Mouse (Mus musculus) liver, embryonic 11.5 days (tissue): ENCODE results near the gene Pax7. TPM values are rescaled to one million over a fixed set of nuclear protein-coding genes. Genes with fewer than 3 reads are reported as not detected.

ENCODE experiments used
- ATAC-seq: fragments of 200-750 bp; cut with Nextera tagmentation; replicated peaks from 2 replicates; pipeline ENCODE4 v1.8.0; 2017; ENCODE audit warnings: moderate number of reproducible peaks, mild to moderate bottlenecking, moderate TSS enrichment, moderate library complexity; ENCODE audit not compliant: low FRiP score
- DNase-seq: peaks from one replicate; pipeline ENCODE4 v3.0.0-alpha.2; 2017; ENCODE audit warnings: low spot score
- H3K27ac ChIP-seq: fragments of 300-500 bp; sonication (generic); 2 replicates; pipeline ENCODE4 v1.5.1; 2014; ENCODE audit warnings: mild to moderate bottlenecking, low read depth, low read length, control low read depth
- H3K27me3 ChIP-seq: fragments of 300-500 bp; sonication (generic); replicated peaks from 2 replicates; pipeline ENCODE4 v1.6.1; 2014; ENCODE audit warnings: low read length, mixed read lengths; ENCODE audit not compliant: control insufficient read depth, insufficient read depth
- H3K36me3 ChIP-seq: fragments of 300-500 bp; sonication (generic); 2 replicates; pipeline ENCODE4 v1.6.1; 2014; ENCODE audit warnings: mild to moderate bottlenecking, low read length, moderate library complexity, mixed read lengths; ENCODE audit not compliant: control insufficient read depth, insufficient read depth
- H3K4me1 ChIP-seq: fragments of 300-500 bp; sonication (generic); replicated peaks from 2 replicates; pipeline ENCODE4 v1.6.1; 2014; ENCODE audit warnings: low read length, mixed read lengths; ENCODE audit not compliant: control insufficient read depth, insufficient read depth
- H3K4me2 ChIP-seq: fragments of 300-500 bp; sonication (generic); 2 replicates; pipeline ENCODE4 v1.6.1; 2014; ENCODE audit warnings: mild to moderate bottlenecking, control low read depth, moderate library complexity
- H3K4me3 ChIP-seq: fragments of 300-500 bp; sonication (generic); 2 replicates; pipeline ENCODE4 v1.5.1; 2014; ENCODE audit warnings: low read depth, low read length, control low read depth
- H3K9ac ChIP-seq: fragments of 300-500 bp; sonication (generic); 2 replicates; pipeline ENCODE4 v1.6.1; 2014; ENCODE audit warnings: low read depth, low read length, control low read depth
- H3K9me3 ChIP-seq: fragments of 300-500 bp; sonication (generic); 2 replicates; pipeline ENCODE4 v1.6.1; 2016; ENCODE audit warnings: low read length, inconsistent platforms, mixed read lengths; ENCODE audit not compliant: control insufficient read depth
- WGBS: fragments of 180-500 bp; shearing (Covaris S2); extraction: QIAGEN DNeasy Blood & Tissue Kit; methylation state at CpG from one replicate; pipeline ENCODE4 v1.1.7; 2014; 5-methylcytosine and 5-hydroxymethylcytosine counted together
- polyA plus RNA-seq: library from polyadenylated mRNA; unstranded; fragments of >200 nt; fragmentation: Nextera tagmentation; extraction: Ambion mirVana; gene quantifications from 2 replicates; pipeline ENCODE4 v1.2.1, GENCODE M21; 2014

The Pax7 gene
- polyA plus RNA-seq, 1 experiment from 2014 or later: 0.19 TPM

GRCm38 (mm10) chr4:139827501-139828282, 5.6 kb downstream of the Pax7 start:
- Histone ChIP-seq H3K4me1 (no peaks in the 10 kb centered on the region), H3K9ac (no peak overlapping the region), H3K27ac (no peak overlapping the region), H3K36me3 (no peaks in the 10 kb centered on the region), H3K4me2 (no peak overlapping the region), H3K9me3 (no peaks in the 10 kb centered on the region), H3K4me3 (no peak overlapping the region), H3K27me3 (peaks cover 100% of the 10 kb centered on the region)
- WGBS: 3% methylated on average over 30 of the region's 30 CpGs
- ATAC-seq: no peak
- no peak for DNase-seq

- H3K4me2 ChIP-seq: no peak overlapping the region
- no peaks in the 10 kb centered on the region for H3K9me3 ChIP-seq
- ATAC-seq: no peak
Observed at GRCm38 (mm10) chr4:139826231-139826630, 7.1 kb downstream of the Pax7 start.

DNA sequence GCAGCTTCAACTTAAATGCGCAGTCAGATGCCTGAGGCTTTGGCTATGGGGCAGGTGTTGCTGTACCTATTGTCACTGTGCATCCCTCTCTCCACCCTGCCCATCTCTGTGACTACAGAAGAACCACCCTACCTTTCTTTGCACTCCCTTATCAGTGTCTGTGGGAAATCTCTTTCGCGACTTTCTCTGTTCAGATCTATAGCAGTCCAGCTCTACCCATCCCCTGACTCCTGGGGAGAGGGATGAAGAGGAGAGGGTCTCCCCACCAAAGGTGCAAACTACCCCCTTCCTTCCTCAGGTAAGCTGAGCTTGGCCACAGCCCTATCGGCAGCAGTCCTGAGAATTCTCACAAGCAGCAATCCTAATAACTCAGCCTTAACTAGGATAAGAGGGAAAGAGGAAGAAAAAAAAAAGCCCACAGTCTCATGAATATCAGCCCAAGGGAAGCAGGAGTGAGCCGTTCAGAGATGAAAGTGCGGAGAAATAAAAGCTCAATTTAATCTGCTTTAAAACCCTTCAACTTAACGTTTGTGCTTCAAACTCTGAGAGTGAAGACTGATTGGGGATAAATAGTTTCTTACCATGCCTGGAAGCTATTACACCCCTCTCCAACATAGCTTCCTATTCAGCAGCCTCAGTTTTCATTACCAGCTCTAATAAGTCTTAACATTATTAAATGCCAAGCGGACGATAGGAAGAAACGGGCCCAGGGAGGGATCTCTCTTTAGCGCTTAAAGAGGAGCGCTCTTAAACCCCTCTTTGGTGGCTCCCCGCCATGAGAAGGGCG, 7.8 kb downstream of the Pax7 start:
- no peaks in the 10 kb centered on the region for H3K4me1 ChIP-seq
- 4% methylated on average over 14 of the region's 14 CpGs for WGBS
- ATAC-seq (no peak), DNase-seq (no peak)
- H3K27ac ChIP-seq: no peak overlapping the region
- no peak overlapping the region for H3K4me2 ChIP-seq
- no peaks in the 10 kb centered on the region for H3K36me3 ChIP-seq
- no peak overlapping the region for H3K9ac ChIP-seq
- no peak overlapping the region for H3K4me3 ChIP-seq
- H3K27me3 ChIP-seq: peaks cover 100% of the 10 kb centered on the region
- no peaks in the 10 kb centered on the region for H3K9me3 ChIP-seq

More at GRCm38 (mm10) chr4:139826231-139826630, 7.1 kb downstream of the Pax7 start:
- H3K4me3 ChIP-seq: no peak overlapping the region
- WGBS: 2% methylated on average over 3 of the region's 3 CpGs
- no peak overlapping the region for H3K27ac ChIP-seq
- H3K36me3 ChIP-seq: no peaks in the 10 kb centered on the region
- H3K27me3 ChIP-seq: peaks cover 100% of the 10 kb centered on the region
- no peak overlapping the region for H3K9ac ChIP-seq
- DNase-seq: no peak
- H3K4me1 ChIP-seq: no peaks in the 10 kb centered on the region

- no peak for DNase-seq
- Histone ChIP-seq H3K9me3 (no peaks in the 10 kb centered on the region), H3K36me3 (no peaks in the 10 kb centered on the region), H3K9ac (no peak overlapping the region), H3K4me1 (no peaks in the 10 kb centered on the region), H3K27ac (no peak overlapping the region), H3K4me2 (no peak overlapping the region), H3K27me3 (peaks cover 99% of the 10 kb centered on the region), H3K4me3 (no peak overlapping the region)
- no peak for ATAC-seq
- WGBS: under 1% methylated on average over 22 of the region's 22 CpGs
Observed at GRCm38 (mm10) chr4:139824572-139825325, 8.6 kb downstream of the Pax7 start.

DNA sequence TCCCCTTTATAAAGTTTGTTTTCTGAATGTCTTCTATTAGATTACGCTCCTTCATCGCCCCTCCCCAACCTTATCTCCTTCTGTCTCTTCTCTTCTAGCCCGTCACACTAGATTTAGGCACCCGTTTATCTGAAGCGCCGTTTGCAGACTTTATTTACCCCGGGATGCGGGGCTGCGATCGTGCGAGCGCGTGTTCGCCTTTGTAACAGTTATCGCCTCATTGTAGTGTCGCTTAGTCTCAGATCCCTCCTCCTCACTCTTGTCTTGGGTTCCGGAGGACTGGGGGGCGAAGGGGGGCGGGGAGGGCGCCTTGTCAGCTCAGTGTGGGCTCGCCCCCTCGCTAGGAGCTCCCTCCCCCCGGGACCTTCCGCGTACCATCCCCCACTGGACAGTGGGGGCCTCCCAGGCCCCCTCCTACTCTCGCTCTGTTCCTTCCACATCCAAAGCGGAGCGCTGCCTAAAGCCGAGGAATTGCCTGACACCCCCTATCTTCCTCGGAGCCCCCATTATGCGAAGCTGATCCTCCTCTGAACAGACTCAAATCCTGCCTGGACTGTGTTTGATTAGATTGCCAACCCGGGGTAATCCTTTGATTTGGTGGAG, 9.4 kb downstream of the Pax7 start:
- H3K4me3 ChIP-seq: no peak overlapping the region

DNA sequence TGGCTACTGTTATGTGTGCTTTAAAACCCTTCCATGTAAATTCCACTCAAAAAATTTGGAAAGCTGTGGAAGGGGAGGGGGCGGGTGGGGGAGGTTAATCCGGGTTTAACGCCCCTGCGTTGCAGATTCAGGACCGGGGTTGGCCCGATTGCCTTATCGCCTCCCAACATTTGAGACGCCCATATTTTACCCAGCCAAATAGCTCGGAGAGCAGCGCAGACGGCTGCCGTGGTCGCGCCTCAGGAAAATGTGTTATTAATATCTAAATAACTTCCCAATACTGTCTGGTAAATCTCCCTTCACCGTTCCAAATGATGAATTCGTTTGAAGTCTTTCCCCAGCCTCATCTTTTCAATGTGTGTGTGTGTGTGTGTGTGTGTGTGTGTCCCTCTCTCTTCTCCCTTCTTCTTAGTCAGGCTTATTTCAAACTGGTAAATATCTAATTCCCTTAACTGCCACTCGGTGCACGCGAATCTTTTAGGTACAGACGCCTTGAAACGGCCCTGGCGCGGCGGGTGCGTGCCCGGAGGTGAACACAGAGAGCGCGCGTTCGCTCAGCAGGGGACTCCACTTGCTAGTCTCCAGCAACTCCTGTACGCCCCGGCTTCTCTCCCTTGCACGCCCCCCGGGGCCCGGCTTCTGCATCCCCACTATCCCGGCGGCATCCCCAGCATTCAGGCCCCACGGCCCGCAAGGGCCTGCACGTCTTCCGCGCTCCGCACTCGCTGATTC, 10.0 kb downstream of the Pax7 start:
- peaks cover 99% of the 10 kb centered on the region for H3K27me3 ChIP-seq
- H3K4me2 ChIP-seq: no peak overlapping the region
- no peak overlapping the region for H3K9ac ChIP-seq
- 2% methylated on average over 44 of the region's 44 CpGs for WGBS
- no peaks in the 10 kb centered on the region for H3K36me3 ChIP-seq
- no peaks in the 10 kb centered on the region for H3K9me3 ChIP-seq
- H3K4me3 ChIP-seq: no peak overlapping the region
- no peak overlapping the region for H3K27ac ChIP-seq
- H3K4me1 ChIP-seq: no peaks in the 10 kb centered on the region
- ATAC-seq (no peak), DNase-seq (no peak)

More for the DNA sequence above, 9.4 kb downstream of the Pax7 start:
- WGBS: 3% methylated on average over 32 of the region's 32 CpGs
- Histone ChIP-seq H3K36me3 (no peaks in the 10 kb centered on the region), H3K27ac (no peak overlapping the region), H3K27me3 (peaks cover 99% of the 10 kb centered on the region), H3K4me2 (no peak overlapping the region), H3K9ac (no peak overlapping the region), H3K9me3 (no peaks in the 10 kb centered on the region), H3K4me1 (no peaks in the 10 kb centered on the region)
- ATAC-seq (no peak), DNase-seq (no peak)

- DNase-seq (no peak), ATAC-seq (no peak)
- Histone ChIP-seq H3K9ac (no peak overlapping the region), H3K4me3 (no peak overlapping the region), H3K9me3 (no peaks in the 10 kb centered on the region), H3K4me2 (no peak overlapping the region), H3K4me1 (no peaks in the 10 kb centered on the region), H3K27me3 (peaks cover 99% of the 10 kb centered on the region), H3K36me3 (no peaks in the 10 kb centered on the region), H3K27ac (no peak overlapping the region)
- WGBS: 3% methylated on average over 28 of the region's 28 CpGs
Observed at GRCm38 (mm10) chr4:139822214-139823137, 10.9 kb downstream of the Pax7 start.
